Mouse (Mus musculus): ENCODE measurements around the gene Lyzl4.

DNA sequence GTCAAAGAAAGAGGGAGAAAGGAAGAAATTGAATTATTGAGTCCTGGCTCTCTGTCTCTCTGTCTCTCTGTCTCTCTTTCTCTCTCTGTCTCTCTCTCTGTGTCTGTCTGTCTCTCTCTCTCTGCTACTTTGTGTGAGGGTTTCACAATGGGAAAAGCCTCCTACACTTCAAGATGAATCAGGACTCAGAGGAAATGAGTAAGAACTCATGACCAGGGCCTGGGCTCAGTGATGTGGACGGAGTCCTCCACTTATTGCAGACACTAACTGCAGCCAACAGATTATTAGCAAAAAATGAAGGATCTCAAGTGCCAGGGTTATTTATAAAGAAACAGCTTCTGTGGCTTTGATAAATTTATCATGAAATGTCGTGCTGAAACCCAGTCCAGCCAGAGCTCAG lies 43.8 kb downstream of the Lyzl4 start:
- TF ChIP-seq POLR2A (IDR thresholded peaks at IDR 0.05; ENCODE audit: extremely low read depth, insufficient read depth, low read length) (no peak), CTCF (IDR thresholded peaks at IDR 0.05; ENCODE audit: extremely low read depth, insufficient read depth, low read length) (no peak)
